Mouse (Mus musculus) CH12.LX (cell line): ENCODE measurements at regions not wholly inside any gene's neighbourhood (a gene's known extent, or its start where the extent isn't known, plus 50 kb on each side); places are given as distances from the start of the nearest gene placed in this dataset.

ENCODE experiments used
- DNase-seq: peaks from one replicate; pipeline ENCODE4 v3.0.0-alpha.2; 2013; ENCODE audit errors: extremely low read depth
- H3K27ac ChIP-seq: 2 replicates; pipeline ENCODE4 v1.5.1; 2012; ENCODE audit warnings: low read depth, mild to moderate bottlenecking, control low read depth, moderate library complexity; ENCODE audit not compliant: insufficient read depth
- H3K27me3 ChIP-seq: replicated peaks from 2 replicates; pipeline ENCODE3; 2012; ENCODE audit warnings: inconsistent platforms
- H3K36me3 ChIP-seq, 2 experiments: replicated peaks in 1 of 2; 2 replicates each; pipeline versions ENCODE3 to v1.6.1; 2012; ENCODE audit warnings: inconsistent platforms in 1 of 2, low read length in 1 of 2, mild to moderate bottlenecking in 1 of 2, mixed read lengths in 1 of 2, moderate library complexity in 1 of 2; ENCODE audit not compliant: control insufficient read depth in 1 of 2, insufficient read depth in 1 of 2
- H3K4me1 ChIP-seq, 2 experiments: 2 replicates each; pipeline ENCODE4 v1.6.1; 2012; ENCODE audit warnings: inconsistent platforms in 1 of 2, moderate library complexity in 1 of 2; ENCODE audit not compliant: insufficient read depth in 2 of 2, control insufficient read depth in 1 of 2
- H3K4me2 ChIP-seq: 2 replicates; pipeline ENCODE4 v1.6.1; 2012; ENCODE audit warnings: low read depth, mild to moderate bottlenecking, control low read depth; ENCODE audit not compliant: poor library complexity, insufficient read depth, severe bottlenecking
- H3K4me3 ChIP-seq, 3 experiments: fragments of 150-350 bp in 1 of 3; sonication (generic) in 1 of 3; replicated peaks in 1 of 3; 2 replicates each; pipeline versions ENCODE3 to v1.5.1; 2011 to 2012; ENCODE audit warnings: low read depth in 2 of 3, low read length in 2 of 3, mild to moderate bottlenecking in 2 of 3, moderate library complexity in 2 of 3, control low read depth in 1 of 3, improper control_type of control experiment in 1 of 3, inconsistent platforms in 1 of 3, mixed read lengths in 1 of 3; ENCODE audit not compliant: poor library complexity in 1 of 3
- H3K79me2 ChIP-seq: replicated peaks from 2 replicates; pipeline ENCODE4 v1.6.1; 2012; ENCODE audit warnings: mild to moderate bottlenecking, moderate library complexity; ENCODE audit not compliant: control insufficient read depth, poor library complexity, insufficient read depth, severe bottlenecking; ENCODE audit errors: extremely low read depth
- H3K9ac ChIP-seq: 2 replicates; pipeline ENCODE4 v1.6.1; 2012; ENCODE audit warnings: low read depth, mild to moderate bottlenecking, control low read depth, moderate library complexity; ENCODE audit not compliant: insufficient read depth
- H3K9me3 ChIP-seq: replicated peaks from 2 replicates; pipeline ENCODE3; 2012; ENCODE audit warnings: low read length, inconsistent platforms, mixed read lengths
- BHLHE40 ChIP-seq: IDR thresholded peaks from 2 replicates; pipeline ENCODE4 v1.6.1; 2011; ENCODE audit warnings: mild to moderate bottlenecking, low read depth, low read length, improper control_type of control experiment
- CHD1 ChIP-seq: IDR thresholded peaks from 2 replicates; pipeline ENCODE4 v1.6.1; 2012; ENCODE audit warnings: low read depth, low read length, improper control_type of control experiment, inconsistent platforms
- CHD2 ChIP-seq: IDR thresholded peaks from 2 replicates; pipeline ENCODE4 v1.6.1; 2011; ENCODE audit warnings: low read length, improper control_type of control experiment
- CTCF ChIP-seq, 2 experiments: IDR thresholded peaks in 1 of 2; conservative IDR thresholded peaks in 1 of 2; 2 replicates each; pipeline ENCODE4 v1.5.1; 2011 to 2012; ENCODE audit warnings: low read depth in 2 of 2, low read length in 2 of 2, improper control_type of control experiment in 1 of 2, inconsistent platforms in 1 of 2, mild to moderate bottlenecking in 1 of 2, moderate library complexity in 1 of 2
- ETS1 ChIP-seq: conservative IDR thresholded peaks from 2 replicates; pipeline ENCODE4 v1.6.1; 2012; ENCODE audit warnings: low read depth, mild to moderate bottlenecking, inconsistent platforms, low read length, improper control_type of control experiment, moderate library complexity
- GABPA ChIP-seq: IDR thresholded peaks from 2 replicates; pipeline ENCODE4 v1.6.1; 2012; ENCODE audit warnings: low read depth, low read length, improper control_type of control experiment, inconsistent platforms; ENCODE audit not compliant: insufficient replicate concordance
- IRF4 ChIP-seq: IDR thresholded peaks from 2 replicates; pipeline ENCODE4 v1.6.1; 2014; ENCODE audit warnings: low read depth, mild to moderate bottlenecking, inconsistent platforms, low read length, improper control_type of control experiment
- JUN ChIP-seq: IDR thresholded peaks from 2 replicates; pipeline ENCODE4 v1.6.1; 2011; ENCODE audit warnings: low read depth, mild to moderate bottlenecking, low read length, improper control_type of control experiment, moderate library complexity; ENCODE audit not compliant: insufficient read depth
- MEF2A ChIP-seq: IDR thresholded peaks from 2 replicates; pipeline ENCODE4 v1.6.1; 2014; ENCODE audit warnings: low read depth, mild to moderate bottlenecking, inconsistent platforms, low read length, improper control_type of control experiment, borderline replicate concordance
- MXI1 ChIP-seq: IDR thresholded peaks from 2 replicates; pipeline ENCODE4 v1.6.1; 2011; ENCODE audit warnings: mild to moderate bottlenecking, low read depth, low read length, improper control_type of control experiment
- NRF1 ChIP-seq: IDR thresholded peaks from 2 replicates; pipeline ENCODE4 v1.6.1; 2014; ENCODE audit warnings: low read depth, mild to moderate bottlenecking, inconsistent platforms, low read length, improper control_type of control experiment, moderate library complexity
- PAX5 ChIP-seq: IDR thresholded peaks from 2 replicates; pipeline ENCODE4 v1.6.1; 2012; ENCODE audit warnings: low read length, inconsistent platforms, mixed read lengths
- POLR2A ChIP-seq: IDR thresholded peaks from 2 replicates; pipeline ENCODE4 v1.6.1; 2011; ENCODE audit warnings: low read depth, mild to moderate bottlenecking, improper control_type of control experiment, low read length
- RCOR1 ChIP-seq: conservative IDR thresholded peaks from 2 replicates; pipeline ENCODE4 v1.6.1; 2012; ENCODE audit warnings: low read depth, mild to moderate bottlenecking, inconsistent platforms, low read length, improper control_type of control experiment
- SIN3A ChIP-seq: IDR thresholded peaks from 2 replicates; pipeline ENCODE4 v1.6.1; 2012; ENCODE audit warnings: low read length, improper control_type of control experiment, inconsistent platforms
- TBP ChIP-seq: conservative IDR thresholded peaks from 2 replicates; pipeline ENCODE4 v1.6.1; 2011; ENCODE audit warnings: low read depth, low read length, improper control_type of control experiment
- TCF12 ChIP-seq: IDR thresholded peaks from 2 replicates; pipeline ENCODE4 v1.6.1; 2014; ENCODE audit warnings: low read depth, mild to moderate bottlenecking, inconsistent platforms, low read length, improper control_type of control experiment
- USF1 ChIP-seq: IDR thresholded peaks from 2 replicates; pipeline ENCODE4 v1.6.1; 2014; ENCODE audit warnings: low read depth, mild to moderate bottlenecking, inconsistent platforms, low read length, improper control_type of control experiment
- USF2 ChIP-seq: conservative IDR thresholded peaks from 2 replicates; pipeline ENCODE4 v1.6.1; 2011; ENCODE audit warnings: low read depth, low read length, improper control_type of control experiment
- ZC3H11A ChIP-seq: IDR thresholded peaks from 2 replicates; pipeline ENCODE4 v1.6.1; 2012; ENCODE audit warnings: low read depth, mild to moderate bottlenecking, inconsistent platforms, low read length, improper control_type of control experiment
- ZMIZ1 ChIP-seq: IDR thresholded peaks from 2 replicates; pipeline ENCODE4 v1.6.1; 2012; ENCODE audit warnings: low read depth, mild to moderate bottlenecking, inconsistent platforms, low read length, improper control_type of control experiment
- ZNF384 ChIP-seq: IDR thresholded peaks from 2 replicates; pipeline ENCODE4 v1.6.1; 2012; ENCODE audit warnings: low read depth, low read length, improper control_type of control experiment, inconsistent platforms
- dilution Hi-C: fragments of 300-500 bp; cut with MboI; formaldehyde crosslinking; loops from 2 replicates; pipeline ENCODE4 v1.14.3; 2020; ENCODE audit warnings: low sequenced_read_pairs; ENCODE audit not compliant: extremely low pct_unique_long_range_greater_than_20kb, extremely low pct_ligation_motif_present
- in situ Hi-C: fragments of 300-500 bp; cut with MboI; formaldehyde crosslinking; loops from 3 replicates; pipeline ENCODE4 v1.14.3; 2019; ENCODE audit warnings: low sequenced_read_pairs, low pct_ligation_motif_present, low pct_unique_long_range_greater_than_20kb, mixed read lengths

- Histone ChIP-seq H3K27ac (no peak overlapping the region), H3K9ac (no peak overlapping the region), H3K27me3 (no peaks in the 10 kb centered on the region), H3K4me3 (no peak overlapping the region), H3K79me2 (no peaks in the 10 kb centered on the region), H3K4me2 (no peak overlapping the region), H3K36me3 (no peaks in the 10 kb centered on the region), H3K4me1 (no peaks in the 10 kb centered on the region), H3K9me3 (peaks cover 41% of the 10 kb centered on the region)
- no peak for DNase-seq
- no peak for TF ChIP-seq SIN3A
- no peak for TF ChIP-seq ZMIZ1
- TF ChIP-seq USF1, result no peak
- no peak for TF ChIP-seq JUN
- no peak for TF ChIP-seq CHD1
- no peak for TF ChIP-seq NRF1
- TF ChIP-seq USF2, result no peak
- TF ChIP-seq TCF12, result no peak
- in situ Hi-C loops (no loop called here), dilution Hi-C loops (no loop called here)
Measured at GRCm38 (mm10) chr11:9982974-9983373, 791.2 kb downstream of the Abca13 start.

DNA sequence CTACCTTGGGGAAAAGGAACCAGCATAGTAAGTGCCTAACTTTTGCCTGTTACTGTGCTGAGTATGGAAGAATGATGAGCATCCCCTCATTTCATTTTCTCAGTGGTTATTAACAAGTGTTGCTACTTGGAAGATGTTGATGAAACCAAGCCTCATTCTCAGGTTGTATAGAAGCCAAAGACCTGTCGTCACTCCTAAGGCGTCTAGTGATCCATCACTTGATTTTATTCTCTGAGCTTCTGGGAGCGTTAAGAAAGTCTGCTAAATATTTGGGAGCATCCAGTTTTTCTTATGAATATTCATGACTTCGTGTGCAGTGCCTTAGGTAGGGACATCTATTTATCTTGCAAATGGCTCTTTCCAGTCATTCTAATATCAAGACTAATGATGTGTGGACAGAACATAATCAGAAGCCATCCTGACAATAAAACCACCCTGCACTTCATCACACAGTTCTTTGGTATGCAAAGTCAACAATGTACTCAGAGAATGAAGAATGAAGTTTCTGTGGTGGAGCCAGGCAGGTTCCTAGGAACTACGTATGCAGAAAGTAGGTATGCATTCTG, 802.9 kb downstream of the Abca13 start:
- Histone ChIP-seq H3K27me3 (no peaks in the 10 kb centered on the region), H3K4me2 (no peak overlapping the region)
- no peak for TF ChIP-seq CTCF (conservative IDR thresholded peaks at IDR 0.05 in 1 of 2, IDR thresholded peaks at IDR 0.05 in 1 of 2; ENCODE audit: low read depth in 2 of 2, low read length in 2 of 2)
- no peak for TF ChIP-seq RCOR1
- no peak for TF ChIP-seq CHD2
- TF ChIP-seq IRF4, result no peak
- TF ChIP-seq MXI1, result no peak
- no peak for TF ChIP-seq POLR2A
- no peak for TF ChIP-seq USF1
- TF ChIP-seq TBP, result no peak
- no peak for TF ChIP-seq BHLHE40
- TF ChIP-seq ZC3H11A, result no peak
- TF ChIP-seq NRF1, result no peak
- no peak for TF ChIP-seq MEF2A
- TF ChIP-seq GABPA, result no peak
- TF ChIP-seq ZNF384, result no peak
- TF ChIP-seq ETS1, result no peak
- TF ChIP-seq USF2, result no peak
- no peak for TF ChIP-seq PAX5
- TF ChIP-seq, all 38 proteins: peak for 0
- H3K9ac ChIP-seq, result no peak overlapping the region
- peaks cover 68% of the 10 kb centered on the region for H3K9me3 ChIP-seq
- H3K79me2 ChIP-seq, result no peaks in the 10 kb centered on the region
- no peaks in the 10 kb centered on the region for H3K36me3 ChIP-seq
- no peak overlapping the region for H3K4me3 ChIP-seq
- dilution Hi-C loops (no loop called here), in situ Hi-C loops (no loop called here)
- no peak overlapping the region for H3K27ac ChIP-seq
- no peak for DNase-seq
- H3K4me1 ChIP-seq, result no peaks in the 10 kb centered on the region
